Mouse (Mus musculus): ENCODE results near the gene Glyr1. TPM values are rescaled to one million over a fixed set of nuclear protein-coding genes. Genes with fewer than 3 reads are reported as not detected.

The Glyr1 gene
- 100 to 1,000 TPM; 139 TPM for total RNA-seq (2021)

DNA sequence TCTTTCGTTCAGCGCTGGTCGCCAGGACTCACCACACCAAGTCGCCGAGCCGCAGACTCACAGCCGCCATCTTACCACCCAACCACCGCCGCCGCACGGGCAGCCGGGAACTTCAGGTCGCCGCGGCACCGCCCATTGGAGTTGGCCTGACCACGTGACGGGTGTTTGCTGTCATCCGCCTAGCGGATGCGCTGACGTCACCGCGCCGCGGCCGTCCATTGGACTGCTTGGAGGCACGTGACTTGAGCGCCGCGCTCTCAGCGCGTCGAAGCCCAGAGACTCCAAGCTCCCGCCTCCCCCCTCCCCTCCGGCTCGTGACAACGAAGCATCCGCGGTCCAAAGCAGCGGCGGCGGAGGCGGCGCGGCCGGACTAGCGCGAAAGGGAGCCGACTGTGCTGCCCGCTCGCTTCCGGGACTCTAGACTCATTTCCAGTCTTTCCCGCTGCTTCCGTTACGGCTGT lies at the start of gene Glyr1, which contains the start of gene Ubn1:
Glyr1 (minus strand) TSS at position 90 of the 461 bp plus-strand sequence.
Ubn1 (plus strand) TSS at position 284 of the 461 bp plus-strand sequence.
- peak; percentile 98 to 99 for DNase-seq

DNA sequence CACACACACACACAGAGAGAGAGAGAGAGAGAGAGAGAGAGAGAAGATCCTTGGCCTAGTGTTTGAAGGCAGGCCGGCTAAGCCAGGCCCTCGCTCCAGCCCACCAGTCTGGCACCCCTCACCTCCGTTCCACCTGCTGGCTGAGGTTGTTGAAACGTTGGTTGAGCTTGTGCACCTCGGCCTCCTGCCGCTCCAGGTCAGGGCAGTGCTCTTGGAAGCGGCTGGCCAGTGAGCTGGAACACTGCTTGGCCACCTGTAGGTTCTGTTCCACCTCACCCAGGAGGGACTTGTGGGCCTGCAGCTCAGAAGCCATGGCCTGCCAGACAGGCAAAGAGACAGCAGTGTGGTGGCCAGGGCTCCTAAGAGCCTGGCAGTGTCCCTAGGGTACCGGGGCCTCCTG lies 46.8 kb upstream of the Glyr1 start:
- no peak for DNase-seq

DNA sequence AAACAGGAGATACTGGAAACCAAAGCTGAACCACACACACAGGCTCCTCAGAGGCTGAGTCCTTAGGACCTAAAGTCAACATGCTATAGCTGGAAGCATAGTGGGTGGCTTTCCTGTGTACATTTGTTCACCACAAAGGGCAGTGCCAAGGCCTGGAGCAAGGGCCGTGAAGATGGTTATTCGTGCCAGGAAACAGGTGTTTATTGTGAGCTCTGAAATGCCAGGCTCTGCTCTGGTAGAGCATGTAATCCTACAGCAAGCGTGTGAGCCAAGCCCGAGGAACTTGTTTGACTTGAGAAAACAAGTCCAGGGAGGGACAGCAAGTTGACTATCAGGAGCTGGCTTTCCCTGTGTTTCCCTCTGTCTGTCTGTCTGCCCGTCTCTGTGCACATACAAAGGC lies 43.6 kb upstream of the Glyr1 start:
- no peak for DNase-seq

DNA sequence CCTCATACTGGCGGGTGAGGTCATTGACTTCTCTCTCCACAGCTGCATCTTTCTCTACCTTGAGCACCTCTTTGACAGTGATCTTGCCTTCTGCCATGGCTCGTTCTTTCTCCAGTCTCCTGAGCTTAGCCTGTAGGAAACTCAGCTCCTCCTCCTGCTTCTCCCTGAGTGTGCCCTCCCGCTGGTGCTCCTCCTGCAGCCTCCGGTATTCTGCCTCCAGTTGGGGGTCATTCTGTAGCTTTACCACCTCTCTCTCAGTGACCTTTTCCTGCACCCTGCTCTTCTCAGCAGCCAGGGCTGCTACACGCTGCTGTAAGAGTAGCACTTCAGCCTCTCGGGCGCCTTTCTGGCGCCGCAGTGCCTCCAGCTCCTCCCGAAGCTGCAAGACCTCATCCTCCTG lies 39.4 kb upstream of the Glyr1 start:
- no peak for DNase-seq

DNA sequence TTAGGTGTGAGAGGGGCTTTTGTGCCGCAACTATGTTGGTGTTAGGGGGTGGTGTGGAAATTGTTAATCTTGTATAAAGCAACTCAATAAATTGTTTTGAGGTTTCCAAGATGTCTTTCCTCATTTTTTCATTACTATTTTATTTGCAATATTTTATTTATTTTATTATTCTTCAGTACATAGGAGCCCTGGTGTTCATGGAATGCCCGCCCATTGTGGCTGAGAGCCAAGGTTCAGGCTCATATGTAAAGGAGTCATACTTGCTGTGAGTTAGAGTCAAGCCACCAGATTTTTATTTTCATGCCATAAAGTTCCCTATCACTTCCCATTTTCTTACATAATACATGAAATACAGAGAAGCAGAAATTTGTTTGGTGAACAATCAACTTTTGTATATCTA lies 36.5 kb upstream of the Glyr1 start:
- no peak for DNase-seq

DNA sequence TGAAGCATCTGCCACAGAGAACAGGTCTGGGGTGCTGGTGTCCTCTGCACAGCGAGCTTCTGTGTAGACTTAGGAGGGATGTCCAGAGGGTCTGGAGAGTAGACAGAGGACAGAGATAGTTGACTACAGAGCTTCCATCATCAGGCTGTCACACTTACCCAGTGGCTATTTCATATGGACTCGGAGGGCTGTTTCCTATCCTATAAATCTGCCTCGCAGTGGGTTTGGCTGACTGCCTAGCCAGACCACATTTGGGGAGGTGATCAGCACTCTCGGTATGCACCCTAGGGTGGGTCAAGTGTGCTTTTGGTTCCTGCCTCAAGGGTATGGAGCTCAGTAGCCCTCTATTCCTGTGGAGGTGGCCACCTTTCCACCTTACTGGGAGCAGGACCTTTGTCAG lies 35.5 kb upstream of the Glyr1 start:
- no peak for DNase-seq

DNA sequence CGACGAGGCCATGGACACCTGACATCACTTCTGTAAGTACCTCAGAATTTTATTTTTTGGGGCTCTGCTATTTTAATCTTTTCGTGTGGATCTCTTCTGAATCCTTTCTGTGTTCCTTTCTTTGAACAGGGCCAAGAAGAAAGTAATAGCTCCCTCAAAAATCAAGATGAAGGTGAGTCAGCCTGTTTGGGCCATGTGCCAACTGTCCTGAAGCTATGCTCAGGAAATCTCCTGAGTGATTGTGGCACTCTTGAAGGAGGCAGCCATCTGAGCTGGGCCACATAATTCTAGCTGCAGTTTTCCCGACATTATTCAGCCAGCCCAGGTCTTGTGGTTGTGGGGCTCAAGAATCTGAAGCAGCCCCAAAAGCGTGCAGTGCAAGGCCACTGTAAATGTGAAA lies 24.7 kb upstream of the Glyr1 start:
- DNase-seq: no peak

DNA sequence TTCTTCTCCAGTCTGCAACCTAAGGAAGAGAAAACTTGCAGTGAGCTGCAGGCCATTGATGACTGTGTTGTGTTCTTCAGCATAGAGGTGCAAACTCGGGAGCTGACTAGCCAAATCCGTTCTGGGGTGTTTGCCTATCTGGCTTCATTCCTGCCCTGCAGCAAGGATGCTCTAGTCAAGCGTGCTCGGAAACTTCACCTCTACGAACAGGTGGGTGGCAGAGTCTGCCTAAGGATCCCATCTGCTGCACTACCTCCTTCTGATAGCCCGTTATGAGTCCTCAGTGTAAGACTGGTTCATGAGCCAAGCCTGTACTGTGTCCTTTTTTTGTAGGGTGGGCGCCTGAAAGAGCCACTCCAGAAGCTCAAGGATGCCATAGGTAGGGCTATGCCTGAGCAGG lies 22.3 kb upstream of the Glyr1 start:
- no peak for DNase-seq

DNA sequence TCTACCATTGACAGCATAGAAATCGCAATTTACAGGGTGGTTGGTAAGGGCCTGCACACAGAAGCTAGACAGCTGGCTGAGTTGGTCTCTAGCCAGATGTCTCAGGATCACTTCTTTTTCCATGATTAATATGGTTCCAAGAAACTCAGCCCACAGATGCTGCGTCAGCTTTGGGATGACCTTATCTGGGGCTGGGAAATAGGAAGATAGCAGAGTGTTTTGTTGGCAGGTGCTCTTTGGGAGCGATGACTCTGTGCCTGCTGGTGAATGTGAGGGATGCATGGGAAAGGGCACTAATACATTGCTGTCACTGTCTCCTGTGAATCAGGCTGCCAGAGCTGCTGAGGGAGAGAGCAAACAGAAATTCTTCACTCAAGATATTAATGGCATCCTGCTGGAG lies 20.7 kb upstream of the Glyr1 start:
- DNase-seq: peak; percentile 43 to 57

DNA sequence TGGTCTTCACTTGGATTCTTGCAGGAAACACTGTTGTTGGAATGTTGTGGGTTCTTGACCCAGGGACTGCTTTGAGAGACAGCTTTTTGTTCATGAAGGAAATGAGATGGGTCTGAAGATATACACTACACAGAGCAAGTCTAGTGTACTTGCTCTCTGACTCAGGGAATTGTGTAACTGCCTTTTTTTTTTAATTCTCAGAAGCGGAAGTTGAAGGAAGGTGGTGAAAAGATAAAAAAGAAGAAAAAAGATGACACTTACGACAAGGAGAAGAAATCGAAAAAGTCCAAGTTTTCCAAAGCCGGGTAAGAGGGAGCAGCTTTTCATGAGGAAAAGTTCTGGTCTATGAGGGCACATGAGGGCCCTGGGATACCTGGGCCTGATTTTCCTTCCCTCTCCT lies 13.8 kb upstream of the Glyr1 start:
- no peak for DNase-seq

DNA sequence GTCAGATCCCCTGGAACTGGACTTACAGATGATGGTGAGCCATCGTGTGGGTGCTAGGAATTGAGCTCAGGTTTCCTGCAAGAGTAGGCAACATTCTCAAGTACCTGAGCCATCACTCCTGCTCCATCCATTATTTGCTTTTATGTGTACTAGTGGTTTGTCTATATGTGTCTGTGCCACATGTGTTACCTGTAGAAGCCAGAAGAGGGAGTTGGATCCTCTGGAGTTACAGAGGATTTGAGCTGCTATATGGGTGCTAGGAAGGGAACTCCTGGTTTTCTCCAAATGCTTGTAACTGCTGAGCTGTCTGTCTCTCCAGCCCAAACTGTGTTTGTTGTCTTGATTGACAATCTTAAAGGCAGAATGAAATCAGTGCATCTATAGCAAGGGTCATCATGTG lies 8.5 kb upstream of the Glyr1 start:
- no peak for DNase-seq

DNA sequence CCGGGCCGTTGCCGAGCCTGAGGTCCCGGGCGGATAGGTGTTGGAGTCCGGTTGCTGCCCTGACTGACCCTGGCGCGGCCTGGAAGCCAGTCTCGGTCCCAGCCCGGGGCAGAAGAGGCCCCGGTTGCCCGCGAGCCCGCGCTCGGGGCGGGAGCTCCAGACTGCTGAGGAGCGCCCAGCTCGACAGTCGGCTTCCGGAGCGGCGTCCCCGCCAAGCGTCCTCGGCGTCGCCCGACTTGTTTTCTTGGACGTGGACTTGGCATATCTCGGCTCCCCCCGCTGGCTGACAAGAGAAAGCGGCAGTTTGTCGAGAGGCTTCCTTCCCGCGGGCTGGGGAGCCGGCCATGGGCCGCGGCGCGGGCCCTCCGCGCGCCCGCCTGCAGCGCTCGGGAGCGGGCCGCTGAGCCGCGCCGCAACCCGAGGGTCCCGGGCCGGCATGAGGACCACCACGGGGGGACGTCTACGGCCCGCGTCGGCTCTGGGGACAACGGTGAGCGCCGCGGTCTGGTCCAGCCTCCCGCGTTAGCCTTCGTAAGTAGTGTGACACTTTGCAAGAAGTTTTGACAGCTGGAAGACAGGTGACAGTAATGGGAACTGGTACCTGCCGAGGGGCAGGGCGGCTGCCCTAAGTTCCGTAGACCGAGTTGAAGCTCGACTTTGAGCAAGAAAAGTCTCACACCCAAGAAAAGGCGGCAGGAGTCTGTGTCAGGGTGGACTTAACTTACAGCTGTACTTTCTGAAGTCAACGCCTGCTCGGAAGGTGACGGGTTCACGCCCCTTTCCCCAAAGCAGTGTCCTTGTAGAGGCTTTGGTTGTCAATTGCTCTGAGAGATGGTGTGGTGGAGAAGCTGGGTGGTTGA lies 818 bp upstream of the Glyr1 start:
- peak; percentile 69 to 72 for DNase-seq

DNA sequence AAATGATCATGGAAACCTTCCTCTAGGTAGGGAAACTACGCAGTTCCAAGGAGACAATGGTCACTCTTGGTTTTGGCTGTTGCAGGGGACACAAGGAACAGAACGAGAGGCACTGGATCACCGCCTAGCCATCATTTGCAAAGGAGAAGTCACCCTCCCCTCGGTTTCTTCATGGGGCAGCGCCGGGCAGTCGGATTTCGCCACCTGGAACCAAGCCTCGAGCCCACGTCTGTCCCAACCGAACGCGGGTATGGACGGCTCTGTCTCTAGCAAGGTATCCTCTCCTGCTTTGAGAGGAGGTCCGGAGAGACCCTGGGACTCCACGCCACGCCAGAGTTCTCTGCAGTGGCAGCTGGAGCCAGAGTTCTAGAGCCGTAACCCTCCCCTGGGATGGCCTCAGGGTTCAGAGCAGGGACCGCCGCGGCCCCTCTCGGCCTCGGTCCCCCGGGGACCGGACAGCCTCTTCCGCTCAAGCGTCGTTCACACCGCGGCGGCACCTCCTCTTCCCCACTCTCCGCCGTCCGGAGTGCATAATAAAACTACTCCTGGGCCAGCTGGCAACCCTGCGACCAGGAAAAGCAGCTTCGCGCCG lies 385 bp downstream of the Glyr1 start:
- DNase-seq: no peak

DNA sequence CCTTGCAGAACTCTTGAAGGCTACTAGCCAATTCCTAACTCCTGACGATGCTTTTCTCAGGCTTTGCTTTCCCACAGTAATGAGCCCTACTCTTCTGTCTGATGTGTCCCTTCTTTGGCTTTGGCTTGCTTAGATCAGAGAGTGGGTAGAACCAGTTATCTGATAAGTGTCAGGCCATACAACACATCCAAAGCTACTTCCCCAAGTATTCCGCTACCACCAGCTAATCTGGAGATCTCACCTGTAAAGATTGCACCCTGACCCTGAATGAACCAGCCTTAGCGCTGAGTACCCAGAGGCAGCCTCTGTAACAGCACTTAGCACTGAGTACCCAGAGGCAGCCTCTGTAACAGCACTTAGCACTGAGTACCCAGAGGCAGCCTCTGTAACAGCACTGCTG lies 4.3 kb downstream of the Glyr1 start:
- no peak for DNase-seq

DNA sequence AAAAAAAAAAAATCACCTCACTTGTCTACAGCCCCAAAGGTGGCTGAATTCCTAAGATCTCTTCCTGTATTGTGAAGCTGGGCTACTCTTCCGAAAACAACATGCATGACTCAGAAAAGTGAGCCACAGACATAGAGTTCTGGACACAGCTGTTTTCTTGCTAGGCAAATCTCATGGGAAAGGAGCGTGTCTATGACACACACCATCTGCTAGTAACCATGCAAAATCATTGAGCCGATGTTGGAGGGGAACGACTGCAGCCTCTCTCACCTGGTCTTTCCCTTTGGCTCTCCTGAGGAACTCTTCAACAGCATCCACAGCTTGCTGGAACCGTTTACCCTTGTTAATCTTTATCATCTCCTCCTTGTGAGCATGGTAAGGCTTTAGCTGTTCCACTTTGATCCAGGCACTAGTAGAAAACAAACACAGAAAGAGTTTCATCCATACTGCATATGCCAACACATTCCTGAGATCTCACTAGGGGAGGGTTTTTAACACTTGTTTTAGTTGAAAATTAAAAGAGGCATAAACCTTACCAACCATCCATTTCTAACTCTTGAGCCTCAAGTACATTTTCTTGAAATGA lies 12.9 kb downstream of the Glyr1 start:
- no peak for DNase-seq

DNA sequence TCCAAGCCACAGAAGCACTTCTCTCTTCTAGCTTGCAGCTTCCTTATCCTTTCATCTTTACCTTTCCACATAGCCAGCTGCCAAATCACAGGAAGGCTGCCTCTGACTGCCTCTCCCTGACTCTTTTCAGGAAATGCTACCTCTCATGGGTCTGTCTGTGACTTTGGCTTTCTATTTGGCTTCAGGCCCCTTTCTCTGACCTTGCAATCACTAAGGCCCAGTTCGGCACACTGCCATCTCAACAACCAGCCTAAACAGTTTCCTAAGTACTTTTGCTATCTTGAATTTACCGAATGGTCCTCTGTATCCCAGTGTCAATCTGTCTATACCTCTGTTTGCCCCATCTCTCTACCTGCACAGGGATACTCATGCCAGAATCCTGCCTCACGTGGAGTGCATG lies 14.1 kb downstream of the Glyr1 start:
- no peak for DNase-seq

DNA sequence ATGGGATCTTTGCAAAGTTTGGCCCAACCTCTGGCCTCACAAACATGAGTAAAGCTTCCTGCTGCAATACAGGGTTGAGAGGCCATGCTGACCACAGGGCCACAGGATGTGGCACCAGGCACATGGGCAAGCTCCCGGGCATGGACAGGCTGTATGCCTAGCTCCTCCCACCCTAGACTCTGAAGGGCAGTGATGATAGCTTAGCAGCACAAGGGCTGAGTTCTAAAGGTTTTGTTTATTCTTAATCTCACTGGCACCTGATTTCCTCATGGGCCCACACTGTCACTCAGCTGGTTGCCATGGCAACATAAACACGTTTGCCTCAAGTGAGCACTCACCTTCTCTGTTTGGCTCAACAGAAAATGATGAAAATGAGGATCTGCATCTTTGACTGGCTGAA lies 19.8 kb downstream of the Glyr1 start:
- no peak for DNase-seq

DNA sequence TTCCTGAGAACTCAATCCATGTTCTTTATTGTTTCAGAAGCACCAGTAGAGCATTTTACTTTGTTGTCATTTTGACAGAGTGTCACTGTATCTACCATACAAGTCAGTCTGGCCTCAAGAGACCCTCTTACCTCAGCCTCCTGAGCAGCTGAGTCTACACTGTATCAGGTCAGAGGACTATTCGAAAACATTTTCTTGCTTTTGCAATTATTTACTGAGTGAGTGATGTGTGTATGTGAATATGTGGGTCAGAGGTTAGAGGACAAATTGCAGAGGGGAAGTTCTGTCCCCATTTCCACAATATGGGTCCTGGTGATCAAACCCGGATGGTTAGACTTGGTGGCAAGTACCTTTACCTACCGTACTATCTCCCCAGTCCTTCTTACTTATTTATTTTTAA lies 25.6 kb downstream of the Glyr1 start:
- no peak for DNase-seq

DNA sequence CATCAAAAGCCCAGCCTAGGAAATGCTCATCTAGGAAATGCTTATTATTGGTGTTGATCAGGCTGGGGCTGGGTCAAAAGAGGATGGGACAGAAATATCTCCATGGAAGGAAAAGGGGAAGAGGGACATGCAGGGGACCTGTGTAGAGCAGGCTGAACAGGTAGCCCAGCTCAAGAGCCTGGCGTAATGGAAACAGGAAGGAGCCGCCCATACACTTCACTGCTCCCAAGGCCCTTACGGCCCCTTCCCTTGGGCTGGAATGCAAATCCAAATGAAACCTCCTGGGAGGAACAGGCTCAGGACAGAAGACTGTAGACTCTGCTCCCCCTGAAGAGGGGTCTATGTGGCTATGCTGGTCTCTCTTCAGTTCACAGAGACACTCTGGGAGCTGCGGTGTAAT lies 35.1 kb downstream of the Glyr1 start:
- no peak for DNase-seq

DNA sequence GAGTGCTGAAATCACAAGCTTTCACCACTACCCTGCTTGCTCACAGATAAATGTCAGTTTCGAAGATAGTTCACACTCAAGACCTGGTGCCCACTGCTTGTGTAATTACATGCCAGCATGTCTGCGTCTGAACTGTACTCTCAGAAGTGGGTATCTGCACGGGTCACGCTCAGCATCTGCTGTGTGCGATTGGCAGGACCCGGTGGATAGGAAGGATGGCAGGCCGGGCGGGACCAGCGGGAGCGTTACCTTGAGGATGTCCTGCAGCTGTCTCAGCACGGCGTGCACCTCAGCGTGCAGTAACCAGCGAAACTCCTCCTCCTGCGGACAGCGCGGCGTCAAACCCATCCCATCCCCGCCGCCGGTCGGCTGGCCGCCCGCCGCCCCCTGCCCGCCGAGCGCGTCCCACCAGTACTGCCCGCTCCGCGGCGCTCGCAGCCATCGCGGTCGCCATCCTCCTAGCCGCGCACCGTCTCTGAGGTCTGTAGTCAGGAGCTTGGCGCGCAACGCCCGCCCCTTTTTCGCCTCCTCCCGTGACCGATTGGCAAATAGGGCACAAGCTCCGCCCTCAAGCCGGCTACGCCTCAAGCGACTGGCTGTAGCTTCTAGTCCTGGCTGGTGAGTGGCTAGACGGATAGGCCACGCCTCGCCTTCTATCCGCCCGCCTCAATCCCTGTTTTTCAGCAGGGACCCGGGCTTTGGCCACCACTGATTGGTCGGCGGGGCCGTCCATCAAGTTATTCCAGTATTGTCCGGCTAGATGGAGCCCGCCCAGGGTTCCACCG lies 36.4 kb downstream of the Glyr1 start, which contains the start of gene Rogdi:
Rogdi (minus strand) TSS at position 500 of the 785 bp plus-strand sequence.
- DNase-seq: peak; percentile 98

DNA sequence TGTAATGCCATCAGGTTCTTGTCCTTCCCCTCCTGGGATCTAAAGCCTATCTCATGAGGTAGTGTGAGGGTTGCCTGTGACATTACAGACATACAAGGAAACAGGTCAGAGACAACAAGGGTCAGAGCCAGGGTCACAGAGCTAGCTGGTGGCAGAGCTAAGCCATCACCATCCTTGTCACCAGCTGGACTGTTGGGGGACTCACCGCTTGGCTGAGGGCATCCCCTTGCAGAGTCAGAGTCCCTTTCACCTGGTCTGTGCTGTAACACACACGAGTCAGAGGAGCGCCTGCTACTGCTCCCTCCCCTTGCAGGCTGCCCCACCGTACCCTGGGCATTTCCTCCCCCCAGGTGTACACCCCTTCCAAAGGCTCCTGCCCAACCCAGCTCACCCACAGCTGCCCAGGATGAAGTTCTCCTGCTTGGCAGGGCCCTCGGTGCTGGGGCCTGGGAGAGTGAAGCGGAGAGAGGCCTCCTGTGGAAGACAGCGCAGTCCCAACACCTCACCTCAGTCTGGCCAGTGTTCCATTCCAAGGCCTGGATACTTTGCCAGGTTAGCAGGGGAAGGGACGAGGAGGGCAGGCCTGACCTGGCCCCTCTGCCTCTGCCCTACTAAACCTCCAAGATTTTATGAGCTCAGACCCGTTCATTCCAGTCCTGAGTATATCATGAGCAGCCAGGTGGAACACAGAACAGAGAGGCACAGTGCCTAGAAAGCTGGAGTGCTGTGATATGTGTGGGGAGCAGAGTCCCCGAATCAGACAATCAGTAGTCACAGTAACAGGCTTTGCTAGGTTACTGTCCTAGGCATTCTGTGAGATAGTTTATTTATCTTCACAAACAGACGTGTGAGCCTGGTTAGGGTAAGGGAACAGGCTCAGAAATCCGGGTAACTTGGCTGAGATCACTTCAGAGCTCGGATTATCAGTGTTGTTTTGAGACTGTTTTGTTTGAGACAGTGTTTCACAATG lies 37.3 kb downstream of the Glyr1 start:
- DNase-seq: no peak

DNA sequence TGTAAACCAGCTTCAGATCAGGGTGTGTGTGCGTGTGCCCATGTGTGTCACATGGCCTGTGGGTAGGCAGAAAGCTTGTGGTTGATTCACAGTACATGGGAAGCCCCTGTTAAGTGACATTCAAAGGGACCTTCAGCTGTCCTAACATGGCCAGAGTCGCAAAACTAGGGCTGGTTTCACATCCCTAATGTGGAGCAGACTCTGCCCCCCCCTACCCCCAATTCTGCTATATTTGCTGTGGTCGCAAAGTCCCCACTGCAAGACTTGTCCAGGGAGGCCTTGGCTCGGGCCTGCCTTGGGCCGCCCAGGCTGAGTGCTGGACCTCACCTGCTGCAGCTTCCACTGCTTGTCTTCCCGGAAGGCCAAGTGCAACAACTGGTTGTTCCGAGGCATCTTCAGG lies 38.4 kb downstream of the Glyr1 start:
- no peak for DNase-seq
